Mouse (Mus musculus): ENCODE measurements around the gene Slc35b2. TPM values are rescaled to one million over a fixed set of nuclear protein-coding genes. Genes with fewer than 3 reads are reported as not detected.

The Slc35b2 gene
- polyA plus RNA-seq (2017; shearing (Covaris generic)): 10 to 100 TPM; 30.2 to 38.1 (median 32.6) TPM

DNA sequence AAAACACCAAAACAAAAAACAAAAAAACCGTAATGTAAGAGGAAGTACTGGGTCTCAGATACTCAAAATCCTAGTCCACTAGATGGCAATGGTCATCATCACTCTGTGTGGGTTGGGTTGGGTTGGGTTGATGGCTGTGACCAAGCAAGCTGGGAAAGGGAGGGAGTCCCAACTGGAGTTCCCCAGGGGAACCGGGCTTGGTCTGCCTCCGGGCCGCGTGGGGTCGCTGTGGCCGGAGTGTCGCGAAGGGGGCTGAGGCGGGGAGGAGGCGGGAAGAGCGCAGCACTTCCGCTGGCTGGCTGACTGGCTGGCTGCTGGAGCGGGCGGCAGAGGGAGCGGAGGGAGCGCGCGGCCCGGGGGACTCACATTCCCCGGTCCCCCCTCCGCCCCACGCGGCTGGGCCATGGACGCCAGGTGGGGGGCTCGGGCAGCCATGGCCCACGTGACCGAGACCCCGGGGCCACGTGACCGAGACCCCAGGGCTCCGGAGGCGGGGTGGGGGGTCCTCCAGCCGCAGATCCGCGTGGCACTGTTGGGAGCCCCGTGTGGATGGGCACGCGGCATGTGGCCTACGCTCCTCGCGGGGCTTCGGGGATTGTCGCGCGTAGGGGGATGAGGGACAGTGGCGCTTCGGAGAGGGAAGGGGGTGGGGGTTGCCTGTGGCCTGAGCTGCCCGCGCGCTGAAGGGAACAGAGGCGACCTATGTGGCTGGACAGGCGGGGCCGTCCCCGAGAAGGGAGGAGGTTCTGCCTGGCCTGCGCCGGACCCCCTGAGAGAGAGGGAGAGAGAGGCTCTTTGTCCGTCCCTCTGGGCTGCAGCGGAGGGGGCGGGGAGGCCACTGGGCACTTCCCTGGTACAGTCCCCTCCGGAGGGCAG lies at the start of gene Slc35b2:
Gene Slc35b2 (plus strand): TSS at position 220 of the 876 bp plus-strand sequence.
- peak; percentile 75 for ATAC-seq

DNA sequence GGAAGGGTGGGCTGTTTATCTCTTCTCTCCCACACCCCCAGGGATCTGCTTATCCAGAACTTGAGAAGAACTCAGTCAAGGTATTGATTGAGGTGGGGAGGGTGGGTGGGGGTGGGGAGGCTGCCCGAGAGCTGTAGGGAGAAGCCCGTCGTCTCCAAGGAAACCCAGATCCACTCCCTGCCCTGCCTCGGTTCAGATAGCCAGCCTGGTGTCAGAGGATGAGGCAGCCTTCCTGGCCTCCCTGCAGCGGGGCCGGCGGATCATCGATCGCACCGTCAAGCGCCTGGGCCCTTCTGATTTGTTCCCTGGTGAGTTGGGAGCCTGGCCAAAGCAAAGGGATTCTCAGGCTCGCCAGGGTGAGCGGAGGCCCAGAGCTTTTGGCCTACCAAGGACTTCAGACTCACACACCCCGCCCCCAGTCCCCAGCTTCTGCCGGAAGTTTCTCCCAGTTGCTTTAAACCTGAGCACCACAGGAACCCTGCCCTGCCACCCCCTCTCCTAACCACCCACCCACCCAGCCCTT lies 48.4 kb upstream of the Slc35b2 start:
- no peak for ATAC-seq

DNA sequence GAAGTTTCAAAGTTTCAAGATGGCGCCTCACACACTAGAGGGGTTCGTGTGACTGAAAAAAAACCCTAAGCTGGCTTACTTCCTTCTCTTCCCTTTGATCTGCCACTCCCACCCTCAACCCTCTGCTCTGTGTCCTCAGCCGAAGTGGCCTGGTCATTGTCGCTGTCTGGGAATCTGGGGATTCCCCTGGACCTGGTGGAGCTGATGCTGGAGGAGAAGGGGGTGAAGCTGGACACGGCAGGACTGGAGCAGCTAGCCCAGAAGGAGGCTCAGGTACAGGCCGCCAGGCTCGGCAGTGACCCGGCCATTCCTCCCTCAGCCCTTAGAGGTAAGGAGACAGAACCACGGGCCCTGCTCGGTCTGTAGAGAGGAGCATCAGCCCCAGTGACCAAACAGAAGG lies 47.9 kb upstream of the Slc35b2 start:
- ATAC-seq: no peak

DNA sequence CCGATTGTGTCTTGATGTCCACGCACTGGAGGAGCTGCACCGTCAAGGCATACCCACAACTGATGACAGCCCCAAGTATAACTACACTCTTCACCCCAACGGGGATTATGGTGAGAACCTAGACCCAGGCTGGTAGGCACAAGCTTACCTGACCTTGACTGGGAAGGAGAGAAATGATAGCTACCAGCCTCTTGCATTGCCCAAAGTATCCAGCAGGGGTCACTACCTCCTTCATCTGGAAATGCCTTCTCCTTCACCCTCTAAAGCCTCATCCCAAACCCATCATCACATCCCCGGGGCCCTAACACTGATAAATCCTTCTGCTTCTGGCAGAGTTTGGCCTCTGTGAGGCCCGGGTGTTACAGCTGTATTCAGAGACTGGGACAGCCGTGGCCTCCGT lies 47.2 kb upstream of the Slc35b2 start:
- ATAC-seq: peak; percentile 71

DNA sequence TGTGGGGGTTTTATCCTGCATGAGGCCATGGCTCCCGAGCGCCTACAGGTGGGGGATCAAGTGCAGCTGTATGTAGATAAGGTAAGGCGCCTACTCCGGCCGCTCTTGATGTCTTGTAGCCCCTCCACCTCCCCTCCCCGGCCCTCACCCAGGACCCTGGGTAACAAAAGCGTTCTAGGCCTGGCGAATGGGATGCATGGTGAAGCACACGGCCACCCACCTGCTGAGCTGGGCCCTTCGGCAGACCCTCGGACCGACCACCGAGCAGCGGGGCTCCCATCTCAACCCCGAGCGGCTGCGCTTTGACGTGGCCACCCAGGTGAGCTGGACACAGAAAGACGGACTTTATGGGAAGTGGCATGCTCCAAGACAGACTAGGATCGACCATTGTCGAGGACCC lies 46.5 kb upstream of the Slc35b2 start:
- no peak for ATAC-seq

DNA sequence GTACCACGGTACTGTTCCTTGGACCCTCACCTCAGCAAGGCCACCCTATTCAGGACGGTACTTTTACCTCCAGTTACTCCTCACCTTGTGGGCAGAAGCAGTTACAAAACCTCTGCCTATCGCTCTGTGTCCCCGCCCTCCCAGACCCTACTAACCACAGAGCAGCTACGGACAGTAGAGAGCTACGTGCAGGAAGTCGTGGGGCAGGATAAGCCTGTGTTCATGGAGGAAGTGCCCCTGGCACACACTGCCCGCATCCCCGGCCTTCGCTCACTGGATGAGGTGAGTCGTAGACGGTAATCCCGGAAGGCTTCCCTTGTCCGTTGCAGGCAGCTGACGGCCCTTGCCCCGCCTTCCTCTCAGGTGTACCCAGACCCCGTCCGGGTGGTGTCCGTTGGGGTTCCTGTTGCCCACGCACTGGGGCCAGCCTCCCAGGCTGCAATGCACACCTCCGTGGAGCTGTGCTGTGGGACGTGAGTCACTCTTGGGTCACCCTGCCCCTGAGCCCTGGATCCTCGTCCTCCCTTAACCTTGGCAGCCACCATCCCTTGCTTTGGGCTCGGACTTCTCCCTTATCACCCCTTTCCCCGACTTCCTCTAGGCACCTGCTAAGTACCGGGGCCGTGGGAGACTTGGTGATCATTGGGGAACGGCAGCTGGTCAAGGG lies 46.0 kb upstream of the Slc35b2 start:
- ATAC-seq: no peak

DNA sequence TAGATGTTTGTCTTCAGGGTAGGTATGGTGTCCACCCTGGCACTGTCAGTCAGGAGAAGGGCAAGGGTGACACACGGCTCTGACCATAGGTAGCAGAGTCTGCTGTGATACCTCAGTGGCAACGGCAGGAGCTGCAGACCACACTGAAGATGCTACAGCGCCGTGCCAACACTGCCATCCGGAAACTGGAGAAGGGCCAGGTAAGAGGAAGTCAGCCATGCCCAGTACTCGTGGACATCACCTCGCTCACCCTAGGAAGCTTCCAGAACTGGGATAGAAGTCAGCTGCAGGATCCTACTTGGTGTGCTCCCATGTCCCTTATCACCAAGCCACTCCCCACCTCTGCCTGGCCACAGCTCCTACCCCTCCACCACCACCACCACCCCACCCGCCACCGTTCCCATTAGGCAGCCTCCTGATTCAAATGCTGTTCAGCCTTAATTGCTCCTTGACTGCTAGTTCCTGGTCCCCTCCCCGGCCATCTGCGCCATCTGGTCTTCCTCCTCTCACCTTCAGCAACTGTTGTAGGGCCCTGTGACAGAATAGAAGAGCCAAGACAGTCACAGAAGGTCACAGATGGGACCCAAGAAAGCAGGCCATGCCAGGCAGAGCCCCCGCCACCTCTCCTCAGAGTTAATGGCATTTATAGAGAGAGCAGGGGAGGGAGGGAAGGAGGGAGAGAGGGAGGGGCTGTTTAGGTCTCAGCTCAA lies 44.8 kb upstream of the Slc35b2 start:
- ATAC-seq: no peak

DNA sequence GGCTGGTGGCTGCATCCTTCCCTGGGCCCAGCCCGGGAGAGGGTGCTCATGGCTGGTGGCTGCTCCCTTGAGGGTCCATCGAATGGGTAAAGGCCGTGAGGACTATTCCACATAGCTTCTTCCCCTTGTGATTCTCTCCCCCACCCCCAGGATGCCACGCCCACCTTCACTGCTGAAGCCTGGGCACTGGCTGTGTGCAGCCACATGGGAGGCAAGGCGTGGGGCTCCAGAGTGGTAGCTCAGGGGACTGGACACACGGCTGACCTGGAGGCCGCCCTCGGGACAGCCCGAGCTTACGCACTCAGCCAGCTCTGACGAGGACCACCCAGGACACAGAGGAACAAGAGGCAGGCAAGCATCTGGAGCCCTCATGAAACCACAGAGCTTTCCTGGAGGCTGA lies 43.5 kb upstream of the Slc35b2 start:
- no peak for ATAC-seq

DNA sequence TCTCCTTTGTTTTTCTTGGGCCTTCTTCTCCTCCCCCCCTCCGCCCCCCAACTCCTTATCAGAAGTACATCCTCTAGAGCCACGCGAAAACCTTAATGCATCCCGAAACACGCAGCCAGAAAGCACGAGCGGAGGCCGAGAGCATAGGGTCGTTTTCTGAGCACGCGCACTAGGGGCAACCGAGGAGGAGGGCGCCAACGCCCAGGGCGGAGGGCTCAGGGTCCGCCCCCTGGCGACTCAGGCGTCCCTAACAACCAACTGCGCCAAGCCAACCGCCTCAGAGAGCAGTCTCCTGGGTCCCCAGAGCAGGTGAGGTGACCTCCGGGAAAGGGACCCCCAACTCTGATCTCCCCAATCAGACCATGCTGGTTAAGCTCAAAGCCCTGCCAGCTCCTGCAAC lies 40.4 kb upstream of the Slc35b2 start, which contains the start of gene Tcte1:
Gene Tcte1 (plus strand): TSS at position 172 of the 400 bp plus-strand sequence.
- ATAC-seq: no peak

DNA sequence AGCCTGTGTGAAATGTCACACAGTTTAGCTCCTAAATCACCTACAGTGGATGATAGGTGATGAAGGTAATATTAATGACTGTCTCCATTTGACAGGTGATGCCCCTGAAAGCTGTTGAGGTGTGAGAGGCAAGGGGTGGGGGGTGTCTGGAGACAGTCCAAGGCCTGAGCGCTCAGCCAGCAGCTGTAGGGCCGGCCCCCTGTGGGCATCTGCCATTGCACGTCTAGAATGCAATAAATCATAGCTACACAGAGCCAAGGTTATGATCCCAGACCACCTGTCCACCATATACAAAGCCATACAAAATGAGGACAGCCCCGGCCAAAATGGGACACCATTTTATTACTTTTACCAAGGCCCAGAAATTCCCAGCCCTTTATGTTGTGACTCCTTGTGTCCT lies 38.7 kb upstream of the Slc35b2 start:
- no peak for ATAC-seq

DNA sequence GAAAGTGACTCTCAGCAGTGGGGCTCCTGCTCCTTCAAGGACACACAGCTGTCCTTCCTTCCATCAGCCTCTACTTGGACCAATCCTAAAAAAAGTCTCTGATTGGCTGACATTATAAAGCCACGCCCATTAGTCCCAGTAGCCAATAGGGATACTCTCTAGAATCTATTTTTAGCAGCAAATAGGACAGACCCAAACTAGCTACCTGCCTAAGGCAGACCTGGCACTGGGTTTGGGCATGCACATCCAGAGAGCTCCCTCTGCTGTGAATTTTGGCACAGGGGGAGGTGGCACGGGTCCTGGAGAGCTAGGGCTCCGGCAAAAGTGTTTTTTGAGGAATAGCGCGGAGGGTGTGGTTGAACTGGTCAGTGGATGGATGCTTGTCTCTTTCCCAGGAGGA lies 37.1 kb upstream of the Slc35b2 start:
- no peak for ATAC-seq

DNA sequence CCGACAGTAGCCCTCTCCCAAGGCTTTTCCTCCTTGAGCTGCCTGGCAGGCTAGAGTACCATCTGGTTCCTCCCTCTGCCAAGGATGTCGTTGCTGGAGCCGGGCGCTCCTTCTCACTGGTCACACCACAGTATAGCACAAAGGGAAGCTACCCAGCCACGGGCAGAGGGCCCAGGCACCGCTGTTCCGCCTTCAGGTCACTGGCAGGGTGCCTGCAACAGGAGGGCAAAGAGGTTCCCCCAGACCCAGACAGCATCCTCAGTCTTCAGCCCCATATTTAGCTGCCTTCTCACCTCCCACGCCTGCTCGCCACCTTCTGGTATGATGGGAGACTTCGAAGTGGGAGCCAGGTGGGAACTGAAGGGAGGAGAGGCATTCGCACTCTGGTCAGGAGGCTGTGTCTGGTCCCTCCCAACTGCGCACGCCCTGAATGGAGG lies 33.3 kb upstream of the Slc35b2 start:
- no peak for ATAC-seq

DNA sequence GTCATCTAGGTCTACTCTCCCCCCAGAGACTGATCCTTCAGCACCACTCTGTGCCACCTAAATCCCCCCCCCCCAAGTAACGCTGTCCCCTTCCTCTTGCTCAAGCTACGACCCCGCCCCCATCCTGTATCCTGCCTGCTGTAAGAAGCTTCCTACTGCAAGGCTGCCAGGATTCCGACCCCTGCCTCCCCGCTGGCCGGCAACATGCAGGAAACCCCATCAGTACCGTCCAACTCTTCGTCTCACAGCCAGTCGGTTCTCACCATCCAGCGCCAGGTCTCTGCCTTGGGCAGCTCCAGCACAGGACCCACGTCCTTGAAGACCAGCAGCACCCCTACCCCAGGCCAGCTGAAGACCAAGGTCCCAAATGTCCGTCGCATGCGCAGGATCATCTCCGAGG lies 30.8 kb upstream of the Slc35b2 start:
- ATAC-seq: no peak

DNA sequence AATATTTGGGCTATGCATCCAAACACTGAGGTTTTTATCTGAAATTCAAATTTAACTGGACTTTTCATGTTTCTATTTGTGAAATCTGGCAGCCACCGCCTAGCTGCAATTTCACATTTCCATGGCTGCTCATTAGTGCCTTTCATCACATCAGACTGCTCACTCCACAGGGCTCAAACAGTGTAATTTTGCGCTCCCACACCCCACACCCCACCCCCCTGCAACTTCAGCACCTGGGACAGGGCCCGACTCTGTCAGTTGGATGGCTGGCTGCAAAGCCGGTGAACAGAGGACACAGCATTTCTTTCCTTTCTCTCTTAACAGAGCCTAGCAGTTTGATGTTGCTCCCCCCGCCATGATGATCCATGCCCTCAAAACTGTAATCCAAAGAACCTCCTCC lies 27.4 kb upstream of the Slc35b2 start:
- ATAC-seq: no peak

DNA sequence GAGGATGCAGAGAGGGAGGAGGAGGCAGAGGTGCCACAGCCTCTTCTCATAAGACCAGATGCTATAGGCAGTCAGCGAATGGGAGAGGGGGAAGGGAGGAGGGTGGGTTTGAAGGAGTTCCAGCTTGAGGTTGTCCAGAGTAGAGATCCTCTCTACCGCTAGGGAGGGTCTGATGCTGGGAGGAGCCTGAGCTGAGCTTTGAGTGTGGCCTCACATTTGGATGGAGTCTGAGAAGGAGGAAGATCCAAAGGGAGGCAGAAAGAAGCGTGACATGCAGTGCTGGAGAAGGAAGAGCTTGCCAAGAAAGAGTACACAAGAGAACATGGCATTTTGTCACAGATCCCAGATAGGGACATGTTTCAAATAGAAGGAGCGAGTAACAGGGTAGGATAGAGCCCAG lies 25.3 kb upstream of the Slc35b2 start:
- no peak for ATAC-seq

DNA sequence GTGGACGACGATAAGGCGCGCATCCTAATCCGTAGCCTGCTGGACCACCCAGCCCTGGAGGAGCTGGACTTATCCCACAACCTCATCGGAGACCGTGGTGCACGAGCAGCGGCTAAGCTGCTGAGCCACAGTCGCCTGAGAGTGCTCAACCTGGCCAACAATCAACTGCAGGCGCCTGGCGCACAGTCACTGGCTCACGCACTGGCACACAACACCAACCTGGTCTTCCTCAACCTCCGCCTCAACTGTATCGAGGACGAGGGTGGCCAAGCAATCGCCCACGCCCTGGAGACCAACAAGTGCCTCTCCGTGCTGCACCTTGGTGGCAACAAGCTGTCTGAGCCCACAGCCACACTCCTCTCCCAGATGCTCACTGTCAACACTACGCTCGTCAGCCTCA lies 24.0 kb upstream of the Slc35b2 start:
- no peak for ATAC-seq

DNA sequence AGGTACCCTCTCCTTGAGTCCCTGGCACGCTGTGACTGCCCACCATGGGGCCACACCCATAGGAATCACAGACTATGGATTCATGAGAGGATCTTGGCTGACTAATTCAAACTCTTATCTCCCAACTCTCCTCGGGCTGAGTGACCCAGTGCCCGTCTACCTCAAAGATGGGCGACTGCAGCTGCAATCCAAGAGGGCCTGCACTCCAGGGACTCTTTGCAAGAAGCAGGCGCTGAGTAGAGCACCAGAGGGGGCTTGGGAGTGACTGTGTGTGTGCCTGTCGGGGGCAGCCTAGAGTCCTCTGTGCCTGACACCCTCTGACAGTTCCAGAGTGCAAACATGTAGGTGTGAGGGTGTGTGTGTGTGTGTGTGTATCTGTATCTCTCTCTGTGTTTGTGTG lies 21.5 kb upstream of the Slc35b2 start:
- no peak for ATAC-seq

DNA sequence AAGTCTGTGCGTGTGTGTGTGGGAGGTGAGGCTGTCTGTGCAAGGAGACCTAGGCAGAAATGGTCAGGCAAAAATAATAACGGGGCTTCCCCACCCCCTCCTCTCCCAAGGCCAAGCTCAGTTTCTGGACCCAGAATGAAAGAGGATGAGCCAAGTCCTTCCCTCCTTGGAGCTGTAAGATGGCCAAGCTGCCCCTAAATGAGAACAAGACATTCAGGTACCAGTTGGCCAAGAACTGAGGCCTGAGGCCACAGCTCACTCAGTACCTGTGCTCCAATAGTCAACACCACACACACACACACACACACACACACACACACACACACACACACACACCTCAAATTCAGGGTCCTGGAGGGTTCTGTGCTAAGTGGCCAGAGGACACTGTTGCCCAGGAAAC lies 21.0 kb upstream of the Slc35b2 start:
- no peak for ATAC-seq

DNA sequence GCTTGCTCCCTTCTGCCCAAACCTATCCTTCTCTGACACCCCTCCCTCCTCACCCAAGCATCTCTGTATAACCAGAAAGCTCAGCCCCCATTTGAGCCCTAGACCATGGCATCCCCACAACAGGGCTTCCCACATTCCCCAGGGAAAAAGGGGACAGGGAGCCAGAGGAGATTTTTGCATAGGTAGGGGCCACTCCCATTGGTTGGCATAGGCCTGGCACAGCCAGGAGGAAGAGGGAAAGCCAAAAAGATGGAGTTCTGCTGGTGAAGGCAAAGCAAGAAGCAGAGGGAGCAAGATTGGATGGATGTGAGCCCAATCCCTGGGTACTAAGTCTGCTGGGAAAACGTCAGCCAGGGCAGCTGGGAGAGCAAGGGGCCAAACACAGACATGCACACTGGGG lies 20.6 kb upstream of the Slc35b2 start:
- no peak for ATAC-seq

DNA sequence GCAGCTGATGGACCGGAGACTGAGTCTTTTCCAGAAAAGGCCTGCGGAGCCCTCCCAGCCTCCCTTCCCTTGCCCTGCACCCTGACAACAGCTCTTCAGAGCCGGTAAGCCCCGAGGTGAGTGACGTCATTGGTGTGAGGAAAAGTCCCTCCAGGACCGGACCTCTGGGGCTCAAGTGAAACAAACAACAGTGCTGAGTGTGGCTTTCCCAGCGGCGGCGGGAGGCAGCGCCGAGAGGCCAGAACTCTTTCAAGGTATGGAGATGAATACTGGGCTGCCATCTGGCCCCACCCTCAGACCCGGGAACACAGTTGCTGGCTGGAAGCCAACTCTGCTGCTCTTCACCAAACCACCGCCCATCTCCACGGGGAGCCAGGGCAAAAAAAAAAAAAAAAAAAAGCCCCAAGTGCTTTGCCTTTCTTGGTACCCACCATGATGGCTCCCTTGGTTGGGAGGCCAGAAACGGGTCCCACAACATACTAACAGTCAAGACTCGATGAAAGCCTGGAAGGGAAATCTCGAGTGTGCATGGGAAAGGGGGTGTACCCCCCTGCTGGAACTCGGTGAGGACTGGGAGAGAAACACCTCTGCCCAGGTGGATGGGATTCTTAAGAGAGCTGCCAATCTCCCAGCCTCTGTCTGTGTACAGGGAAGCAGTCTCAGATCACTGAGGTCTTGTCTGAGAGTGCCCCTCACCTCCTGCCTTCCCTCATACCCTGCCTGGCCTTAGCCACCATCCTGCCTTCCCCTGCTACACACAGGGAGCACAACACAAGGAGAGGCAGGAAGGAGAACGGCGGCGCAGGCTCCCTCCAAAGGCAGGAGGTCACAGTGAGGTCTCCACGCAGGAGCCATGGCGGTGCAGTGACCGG lies 19.4 kb upstream of the Slc35b2 start:
- ATAC-seq: no peak

DNA sequence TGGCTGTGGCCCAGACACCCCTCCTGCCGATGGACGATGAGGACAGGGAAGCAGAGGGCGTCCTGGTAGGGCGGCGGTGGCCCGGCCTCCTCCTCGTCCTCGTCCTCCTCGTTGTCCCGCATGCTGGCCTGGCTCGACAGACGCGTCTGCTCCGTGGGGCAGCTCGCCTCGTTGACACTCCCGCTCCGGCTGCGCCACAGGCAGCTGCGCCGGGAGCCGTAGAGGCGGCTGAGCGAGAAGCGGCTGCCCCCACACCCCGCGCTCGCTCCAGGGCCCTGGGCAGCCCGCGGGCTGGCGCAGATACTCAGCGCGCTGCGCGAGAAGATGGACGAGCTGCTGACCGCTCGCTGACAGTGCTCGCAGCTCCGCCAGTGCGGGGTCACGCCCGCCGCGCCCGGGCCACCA lies 18.8 kb upstream of the Slc35b2 start:
- ATAC-seq: no peak

DNA sequence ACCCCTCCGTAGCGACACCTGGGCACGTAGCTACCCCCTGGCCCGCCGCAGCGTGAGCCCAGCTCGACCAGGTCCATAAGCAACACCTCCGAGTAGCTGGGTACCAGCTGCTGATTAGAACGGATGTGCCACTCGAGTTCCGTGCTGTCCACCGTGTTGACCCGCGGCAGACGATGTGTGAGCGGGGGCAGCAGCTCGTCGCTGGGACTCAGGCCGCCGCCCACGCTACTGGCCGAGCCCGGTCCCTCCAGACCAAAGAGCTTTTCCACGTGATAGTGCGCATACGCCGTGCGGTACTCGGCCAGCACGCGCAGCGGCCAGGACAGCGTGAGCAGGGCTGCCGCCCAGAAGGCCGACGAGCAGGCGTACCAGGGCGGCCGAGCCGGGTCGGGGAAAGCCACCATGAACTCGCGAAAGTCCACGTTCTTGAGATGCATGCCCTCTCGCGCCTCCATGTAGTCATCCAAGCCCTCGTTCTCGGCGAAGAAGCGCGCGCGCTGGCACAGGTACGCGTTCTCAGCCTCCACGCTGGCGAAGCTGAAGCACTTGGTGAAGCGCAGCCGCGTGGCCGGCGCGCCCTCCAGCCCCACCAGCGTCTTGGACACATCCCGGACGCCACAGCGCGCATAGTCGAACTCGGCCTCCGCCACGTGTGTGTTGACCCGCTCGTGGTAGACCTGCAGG lies 18.3 kb upstream of the Slc35b2 start:
- no peak for ATAC-seq
